Mouse (Mus musculus): ENCODE data around the gene Zfp354b. TPM values are rescaled to one million over a fixed set of nuclear protein-coding genes. Genes with fewer than 3 reads are reported as not detected.

Gene Zfp354b
- polyA plus RNA-seq, 2 experiments from 2014 or later: not detected

DNA sequence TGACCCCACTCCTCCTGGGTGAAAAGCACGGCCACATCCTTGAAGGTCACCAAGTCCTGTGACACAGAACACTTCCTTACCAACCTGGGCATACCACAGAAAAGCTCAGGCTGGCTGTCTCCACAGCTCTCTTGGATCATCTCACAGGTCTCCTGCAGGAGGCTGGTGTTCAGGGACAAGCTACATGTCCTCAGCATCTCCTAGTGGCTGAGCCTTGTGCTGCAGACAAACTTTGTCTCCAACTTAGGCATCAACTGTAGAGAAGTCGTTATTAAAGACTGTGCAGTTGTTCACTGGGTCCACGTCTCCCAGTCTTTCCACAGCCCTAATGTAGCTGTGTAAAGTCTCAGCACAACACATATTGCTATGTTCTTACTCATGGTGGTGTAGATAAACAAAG is 47.7 kb downstream of the Zfp354b start:
- ATAC-seq: no peak

DNA sequence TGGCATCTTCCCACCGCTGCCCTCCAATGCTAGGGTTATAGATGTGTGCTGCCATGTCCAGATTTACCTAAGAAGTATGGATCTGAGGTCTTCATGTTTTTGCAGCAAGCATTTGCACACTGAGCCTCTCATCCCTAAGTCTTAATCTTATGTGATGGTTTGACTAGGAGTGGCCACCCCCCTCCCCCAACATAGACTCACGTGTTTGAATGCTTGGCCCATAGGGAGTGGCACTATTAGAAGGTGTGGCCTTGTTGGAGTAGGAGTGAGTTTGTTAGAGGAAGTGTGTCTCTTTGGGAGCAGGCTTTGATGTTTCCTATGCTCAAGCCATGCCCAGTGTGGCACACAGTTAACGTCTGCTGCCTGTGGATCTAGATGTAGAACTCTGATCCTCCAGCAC is 52.8 kb downstream of the Zfp354b start:
- ATAC-seq: no peak

Other genes with a start within 250 kb of the Zfp354b start
- 1 to 10 TPM; 1.3 to 2.0 TPM for gene Zfp354c, start 103.9 kb downstream of the Zfp354b start, polyA plus RNA-seq (2017; shearing (Covaris generic))
- gene Zfp879, start 90.1 kb downstream of the Zfp354b start, polyA plus RNA-seq (2017; shearing (Covaris generic)): not detected
- gene Grm6, start 80.9 kb downstream of the Zfp354b start, polyA plus RNA-seq (2017; shearing (Covaris generic)): not detected
- gene Zfp454, start 44.0 kb downstream of the Zfp354b start, polyA plus RNA-seq (2017; shearing (Covaris generic)): not detected
- gene Zfp2, start 15.5 kb downstream of the Zfp354b start, polyA plus RNA-seq (2017; shearing (Covaris generic)): 1 to 10 TPM in 1 of 2 experiments, under 1 TPM in 1; 0.81 to 1.5 TPM
- gene 4933414I15Rik, start 12.1 kb upstream of the Zfp354b start, polyA plus RNA-seq (2017; shearing (Covaris generic)): not detected
- gene Prop1, start 22.1 kb upstream of the Zfp354b start, polyA plus RNA-seq (2017; shearing (Covaris generic)): not detected
- gene Olfr1378, start 34.9 kb upstream of the Zfp354b start, polyA plus RNA-seq (2017; shearing (Covaris generic)): not detected
- gene Olfr1377, start 50.3 kb upstream of the Zfp354b start, polyA plus RNA-seq (2017; shearing (Covaris generic)): not detected
- gene Olfr51, start 72.0 kb upstream of the Zfp354b start, polyA plus RNA-seq (2017; shearing (Covaris generic)): not detected
- gene Olfr54, start 82.6 kb upstream of the Zfp354b start, polyA plus RNA-seq (2017; shearing (Covaris generic)): under 1 TPM in 1 of 2 experiments, not detected in 1; 0.08 TPM
- not detected for gene Olfr1375, start 116.5 kb upstream of the Zfp354b start, polyA plus RNA-seq (2017; shearing (Covaris generic))
- gene Zfp354a, start 127.6 kb upstream of the Zfp354b start, polyA plus RNA-seq (2017; shearing (Covaris generic)): not detected